Mouse (Mus musculus): Measurements from ENCODE around the gene Zfp281. TPM values are rescaled to one million over a fixed set of nuclear protein-coding genes. Genes with fewer than 3 reads are reported as not detected.

The Zfp281 gene
- polyA plus RNA-seq, 1 experiment from 2014 or later, result 33.9 TPM

GRCm38 (mm10) chr1:136677847-136678325 is 53.2 kb downstream of the Zfp281 start:
- Histone ChIP-seq H3K9me3 (no peaks in the 10 kb centered on the region), H3K27ac (replicated peaks) (no peak overlapping the region), H3K4me2 (replicated peaks) (no peak overlapping the region), H3K36me3 (no peaks in the 10 kb centered on the region), H3K27me3 (no peaks in the 10 kb centered on the region; the same call in 1 of the 2 replicates), H3K9ac (replicated peaks) (no peak overlapping the region), H3K4me3 (no peak overlapping the region), H3K4me1 (peaks cover 7% of the 10 kb centered on the region)
- WGBS, result 87% methylated on average over 3 of the region's 3 CpGs
- no peak for ATAC-seq (ENCODE audit: low FRiP score, low read depth)

- Histone ChIP-seq H3K4me3 (no peak overlapping the region), H3K27ac (replicated peaks) (no peak overlapping the region), H3K36me3 (no peaks in the 10 kb centered on the region), H3K9ac (replicated peaks) (no peak overlapping the region), H3K9me3 (no peaks in the 10 kb centered on the region), H3K4me1 (peaks cover 11% of the 10 kb centered on the region), H3K4me2 (replicated peaks) (no peak overlapping the region), H3K27me3 (no peaks in the 10 kb centered on the region; the same call in 1 of the 2 replicates)
- no peak for ATAC-seq (ENCODE audit: low FRiP score, low read depth)
- WGBS, result 52% methylated on average over 4 of the region's 4 CpGs
Measured at GRCm38 (mm10) chr1:136678836-136679235, 54.1 kb downstream of the Zfp281 start.

Other genes starting within 250 kb of the Zfp281 start
- 17.9 and 19.2 TPM in 2 replicates for gene Ddx59, start 209.6 kb upstream of the Zfp281 start, polyA plus RNA-seq (2016; fragmentation: Nextera tagmentation; extraction: Ambion mirVana)
- 6.8 and 7.7 TPM in 2 replicates for gene Kif14, start 158.6 kb upstream of the Zfp281 start, polyA plus RNA-seq (2016; fragmentation: Nextera tagmentation; extraction: Ambion mirVana)

Data from midbrain, embryonic 12.5 days (tissue).